Mouse (Mus musculus) midbrain, embryonic 12.5 days (tissue): ENCODE results near the gene Picalm. TPM values are rescaled to one million over a fixed set of nuclear protein-coding genes. Genes with fewer than 3 reads are reported as not detected.

Experiments
- polyA plus RNA-seq: library from polyadenylated mRNA; unstranded; fragments of >200 nt; fragmentation: Nextera tagmentation; extraction: Ambion mirVana; gene quantifications from 2 replicates; pipeline ENCODE4 v1.2.1, GENCODE M21; 2016

Picalm gene
- polyA plus RNA-seq, 1 experiment from 2014 or later, result 44.5 TPM

Other genes with a start within 250 kb of the Picalm start
- gene Ccdc81, start 226.6 kb upstream of the Picalm start, polyA plus RNA-seq, result 0.11 and 0.26 TPM in 2 replicates
- 138 TPM in 2 replicates for gene Hikeshi, start 189.0 kb upstream of the Picalm start, polyA plus RNA-seq
- gene Eed, start 149.2 kb upstream of the Picalm start, polyA plus RNA-seq, result 73.7 and 79.5 TPM in 2 replicates
- not detected in 2 replicates for gene Ccdc83, start 135.6 kb downstream of the Picalm start, polyA plus RNA-seq
- 2.2 and 3.2 TPM in 2 replicates for gene Sytl2, start 172.0 kb downstream of the Picalm start, polyA plus RNA-seq